Mouse (Mus musculus) embryonic fibroblast, embryonic 13.5 days (primary cell): ENCODE measurements around the gene Fars2. TPM values are rescaled to one million over a fixed set of nuclear protein-coding genes. Genes with fewer than 3 reads are reported as not detected.

Experiments
- H3K27ac ChIP-seq: 2 replicates; pipeline ENCODE4 v1.5.1; 2012; ENCODE audit warnings: low read length, control low read depth, inconsistent platforms; ENCODE audit not compliant: insufficient read depth
- H3K4me1 ChIP-seq: 2 replicates; pipeline ENCODE4 v1.6.1; 2011; ENCODE audit warnings: low read length; ENCODE audit not compliant: control insufficient read depth, insufficient read depth
- H3K4me3 ChIP-seq: 2 replicates; pipeline ENCODE4 v1.5.1; 2011; ENCODE audit warnings: mild to moderate bottlenecking, control low read depth, low read length; ENCODE audit not compliant: insufficient read depth
- CTCF ChIP-seq: IDR thresholded peaks from 2 replicates; pipeline ENCODE4 v1.5.1; 2011; ENCODE audit warnings: mild to moderate bottlenecking, control low read depth, low read length, moderate library complexity, borderline replicate concordance; ENCODE audit not compliant: insufficient read depth
- POLR2A ChIP-seq: IDR thresholded peaks from 2 replicates; pipeline ENCODE4 v1.6.1; 2011; ENCODE audit warnings: low read depth, mild to moderate bottlenecking, control low read depth, low read length, moderate library complexity
- polyA plus RNA-seq: library from polyadenylated mRNA; stranded (reverse); fragments of >200 nt; gene quantifications from 2 replicates; pipeline ENCODE4 v1.2.4, GENCODE M21; 2011; ENCODE audit warnings: low read depth; ENCODE audit not compliant: missing spikeins, insufficient read length

The Fars2 gene
- polyA plus RNA-seq, 1 experiment = 16.0 TPM

DNA sequence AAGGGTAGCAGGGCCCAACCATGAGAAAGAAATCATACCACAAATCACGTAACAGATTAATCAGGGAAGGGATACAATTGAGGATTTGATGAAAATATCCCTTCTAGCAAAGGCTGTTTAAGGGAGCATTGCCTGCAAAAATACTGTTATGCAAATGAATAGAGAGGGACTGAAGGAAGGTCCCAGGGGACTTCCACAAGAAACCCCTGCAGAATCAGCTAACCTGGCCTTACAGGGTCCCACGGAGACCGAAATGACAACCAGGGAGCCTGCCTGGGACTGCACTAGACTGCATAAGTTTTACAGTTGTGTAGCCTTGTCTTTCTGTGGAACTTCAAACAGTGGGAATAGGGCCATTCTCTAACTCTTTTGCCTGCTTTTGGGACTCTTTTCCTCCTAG lies 98.8 kb downstream of the Fars2 start:
- Histone ChIP-seq H3K4me1 (no peaks in the 10 kb centered on the region; the same call in 1 of the 2 replicates), H3K4me3 (no peak overlapping the region), H3K27ac (no peak overlapping the region)
- TF ChIP-seq CTCF (no peak), POLR2A (no peak)

GRCm38 (mm10) chr13:36218347-36218746 lies 101.1 kb downstream of the Fars2 start:
- TF ChIP-seq CTCF = no peak
- Histone ChIP-seq H3K4me3 (no peak overlapping the region), H3K4me1 (no peaks in the 10 kb centered on the region; the same call in 1 of the 2 replicates), H3K27ac (no peak overlapping the region)

- no peaks in the 10 kb centered on the region; the same call in 1 of the 2 replicates for H3K4me1 ChIP-seq
- H3K4me3 ChIP-seq = no peak overlapping the region
- no peak overlapping the region for H3K27ac ChIP-seq
- TF ChIP-seq POLR2A (no peak), CTCF (no peak)
Observed at GRCm38 (mm10) chr13:36219506-36219905, 102.3 kb downstream of the Fars2 start.

GRCm38 (mm10) chr13:36221897-36222296 lies 104.7 kb downstream of the Fars2 start:
- H3K4me1 ChIP-seq = no peaks in the 10 kb centered on the region
- H3K27ac ChIP-seq = no peak overlapping the region
- no peak overlapping the region for H3K4me3 ChIP-seq
- TF ChIP-seq CTCF (no peak), POLR2A (no peak)

DNA sequence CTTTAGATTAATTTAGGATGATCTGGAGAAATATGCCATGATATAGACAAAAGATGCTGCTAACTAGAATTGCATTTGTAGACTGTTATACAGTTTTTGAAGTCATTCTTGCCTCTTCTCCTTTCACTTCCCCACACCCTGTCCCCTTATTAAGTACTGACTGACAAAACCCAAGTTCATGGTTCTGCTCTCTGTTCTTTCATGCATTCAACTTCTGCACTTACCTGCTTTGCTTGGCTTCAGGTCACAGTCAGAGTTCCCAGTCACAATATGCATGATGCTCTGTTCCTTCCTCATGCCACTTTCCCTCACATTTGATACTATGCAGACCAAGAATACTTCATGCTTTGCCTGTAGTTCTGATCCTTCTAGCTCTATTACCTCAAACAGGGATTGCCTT lies 105.5 kb downstream of the Fars2 start:
- Histone ChIP-seq H3K4me1 (no peaks in the 10 kb centered on the region), H3K4me3 (no peak overlapping the region), H3K27ac (no peak overlapping the region)
- TF ChIP-seq POLR2A (no peak), CTCF (no peak)

GRCm38 (mm10) chr13:36224431-36224830 lies 107.2 kb downstream of the Fars2 start:
- Histone ChIP-seq H3K27ac (no peak overlapping the region), H3K4me1 (no peaks in the 10 kb centered on the region), H3K4me3 (no peak overlapping the region)
- TF ChIP-seq CTCF (no peak), POLR2A (no peak)

DNA sequence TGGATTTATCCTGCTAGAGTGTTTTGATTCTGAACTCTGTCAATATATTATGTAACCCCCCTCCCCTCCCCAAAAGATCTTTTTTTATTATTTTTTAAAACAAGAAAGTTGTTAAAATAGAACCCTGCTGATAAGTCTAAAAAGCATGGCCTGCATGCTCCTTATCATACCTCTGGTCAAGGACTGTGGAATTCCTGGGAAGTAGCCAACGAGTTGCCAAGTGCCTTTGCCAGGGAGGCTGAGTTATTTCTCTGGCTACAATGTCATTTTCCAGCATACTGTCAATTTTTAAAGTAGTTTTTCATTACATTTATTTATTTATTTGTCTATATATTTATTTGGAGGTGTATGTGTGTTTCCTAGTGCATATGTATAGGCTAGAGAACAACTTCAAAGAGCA lies 125.0 kb downstream of the Fars2 start:
- Histone ChIP-seq H3K4me3 (no peak overlapping the region), H3K27ac (no peak overlapping the region), H3K4me1 (no peaks in the 10 kb centered on the region)
- TF ChIP-seq CTCF = no peak

GRCm38 (mm10) chr13:36253936-36254335 lies 136.7 kb downstream of the Fars2 start:
- no peak for TF ChIP-seq CTCF
- no peak for TF ChIP-seq POLR2A
- Histone ChIP-seq H3K4me1 (no peaks in the 10 kb centered on the region), H3K4me3 (no peak overlapping the region), H3K27ac (no peak overlapping the region)

DNA sequence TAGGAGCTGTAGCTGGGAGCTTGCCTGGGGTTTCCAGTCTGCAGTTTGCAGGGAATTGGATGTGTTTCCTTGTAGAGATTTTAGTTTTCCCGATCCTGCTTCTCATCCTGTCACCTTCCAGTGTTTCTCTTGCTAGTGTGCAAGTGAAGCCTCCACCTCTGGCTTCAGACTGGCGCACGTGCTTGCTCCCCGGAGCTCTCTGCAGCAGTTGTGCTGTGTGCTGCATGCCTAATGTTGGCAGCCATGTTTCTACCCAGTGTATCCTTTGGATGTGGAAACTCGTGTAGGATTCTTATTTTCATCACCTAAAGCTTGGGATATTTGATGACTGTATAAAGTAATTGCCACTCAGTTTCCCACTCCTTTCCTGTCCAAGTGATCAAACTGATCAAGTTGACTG lies 140.0 kb downstream of the Fars2 start:
- Histone ChIP-seq H3K27ac (no peak overlapping the region), H3K4me3 (no peak overlapping the region), H3K4me1 (no peaks in the 10 kb centered on the region)
- TF ChIP-seq CTCF (no peak), POLR2A (no peak)

- Histone ChIP-seq H3K27ac (no peak overlapping the region), H3K4me3 (no peak overlapping the region), H3K4me1 (no peaks in the 10 kb centered on the region)
- TF ChIP-seq POLR2A (no peak), CTCF (no peak)
Observed at GRCm38 (mm10) chr13:36259754-36260153, 142.5 kb downstream of the Fars2 start.

GRCm38 (mm10) chr13:36261299-36261698 lies 144.1 kb downstream of the Fars2 start:
- Histone ChIP-seq H3K27ac (no peak overlapping the region), H3K4me1 (no peaks in the 10 kb centered on the region), H3K4me3 (no peak overlapping the region)
- TF ChIP-seq POLR2A = no peak
- TF ChIP-seq CTCF = no peak
